Mouse (Mus musculus): ENCODE results near the gene Acsl5. TPM values are rescaled to one million over a fixed set of nuclear protein-coding genes. Genes with fewer than 3 reads are reported as not detected.

Gene Acsl5
- 1 to 10 TPM; 2.9 to 3.8 TPM for total RNA-seq (2021)
- long read RNA-seq, experiment 1, full-length matches to known transcripts = 1 of 2 reads
- long read RNA-seq, experiment 1, partial matches to known transcripts = 1 of 2 reads
- long read RNA-seq, experiment 1, other reads (novel, unspliced or antisense) = 0 of 2 reads
- long read RNA-seq, experiment 2, full-length matches to known transcripts = 1 of 4 reads
- long read RNA-seq, experiment 2, partial matches to known transcripts = 3 of 4 reads
- long read RNA-seq, experiment 2, other reads (novel, unspliced or antisense) = 0 of 4 reads

DNA sequence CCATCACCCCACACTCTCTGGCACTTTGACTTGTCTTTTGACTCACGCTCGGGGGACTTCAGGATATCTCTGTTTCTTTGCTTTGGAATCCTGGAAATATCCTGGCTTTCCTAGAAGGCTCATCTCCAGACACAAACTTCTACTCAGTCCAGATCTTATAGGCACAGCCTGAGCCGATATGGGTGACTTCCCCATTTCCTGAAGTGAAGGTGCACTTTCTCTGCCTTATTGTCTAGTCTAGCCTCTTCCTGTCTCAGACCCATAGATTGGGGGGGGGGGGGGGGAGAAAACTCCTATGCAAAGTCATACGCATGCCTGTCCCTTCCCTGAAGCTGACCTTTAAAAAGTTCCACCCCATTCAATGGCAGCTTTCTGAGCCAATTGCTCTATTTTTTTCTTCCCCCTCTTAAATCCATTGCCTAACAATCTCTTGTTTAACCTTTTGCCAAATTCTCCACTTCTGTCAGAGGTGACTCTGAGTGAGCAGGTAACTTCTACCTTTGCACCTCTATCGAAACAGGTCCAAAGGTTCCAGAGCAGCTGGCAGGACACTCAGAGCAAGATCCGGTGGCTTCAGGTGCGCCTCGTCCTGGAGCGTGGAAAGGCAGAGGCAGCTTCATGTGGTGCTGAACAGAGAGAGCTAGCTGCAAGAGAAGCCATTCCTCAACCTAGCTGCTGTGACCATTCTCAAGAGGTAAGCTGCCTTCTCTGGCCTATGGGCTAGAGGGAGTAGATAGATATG is at the start of gene Acsl5:
TSS of gene Acsl5 (plus strand) at position 556 of the 742 bp plus-strand sequence.
- intact Hi-C loops (cut with DNase I) = no loop called here

DNA sequence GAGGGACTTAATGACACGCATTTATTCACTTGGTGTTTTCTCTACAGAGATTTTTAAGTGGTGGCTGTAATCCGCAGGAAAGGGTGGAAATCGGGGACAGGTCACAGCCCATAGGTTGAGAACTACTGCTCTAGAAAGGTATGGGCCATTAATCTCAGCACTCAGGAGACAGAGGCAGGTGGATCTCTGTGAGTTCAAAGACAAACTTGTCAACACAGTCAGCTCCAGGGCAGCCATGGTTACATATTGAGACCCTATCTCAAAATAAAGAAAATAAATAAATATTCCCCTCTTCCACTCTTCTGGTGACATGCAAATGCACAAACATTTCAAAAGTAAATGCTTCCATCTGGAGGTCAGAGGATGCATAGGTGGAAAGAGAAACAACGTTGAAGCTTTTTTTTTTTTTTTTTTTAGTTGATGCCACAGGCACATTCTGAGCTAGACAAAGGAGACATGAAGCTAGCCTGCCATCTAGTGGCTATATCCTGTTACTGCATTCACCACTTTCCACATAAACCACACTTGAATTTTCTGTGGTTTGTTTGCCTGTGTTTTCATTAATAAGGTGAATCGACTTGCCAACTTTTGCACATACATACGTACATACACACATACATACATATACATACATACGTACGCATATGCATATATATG is 45.1 kb upstream of the Acsl5 start:
- no peak for DNase-seq
- intact Hi-C loops (cut with DNase I) = no loop called here

More for the DNA sequence above, at the start of gene Acsl5:
- DNase-seq = no peak

DNA sequence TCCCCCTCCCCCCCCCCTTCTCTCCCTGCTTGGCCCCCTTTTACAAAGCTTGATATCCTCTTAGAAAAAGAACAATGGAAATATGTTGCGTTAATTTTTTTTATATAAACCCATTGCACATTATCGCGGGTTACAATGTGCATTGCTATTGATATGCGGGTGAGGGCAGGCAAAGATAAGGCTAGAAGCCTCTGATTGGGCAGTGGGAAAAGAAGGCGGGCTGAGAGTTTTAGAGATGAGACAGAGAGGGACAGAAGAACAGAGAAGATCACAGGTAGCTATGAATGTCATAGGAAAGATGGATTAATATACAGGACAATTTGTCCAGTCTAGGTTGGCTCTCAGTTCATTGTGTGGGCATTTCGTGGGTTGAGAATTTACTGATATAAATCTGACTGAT is 44.5 kb upstream of the Acsl5 start:
- intact Hi-C loops (cut with DNase I) = no loop called here

GRCm38 (mm10) chr19:55207746-55208538 is 43.8 kb upstream of the Acsl5 start:
- no peak for DNase-seq
- intact Hi-C loops (cut with DNase I) = no loop called here

More for the DNA sequence above, 44.5 kb upstream of the Acsl5 start:
- no peak for DNase-seq

DNA sequence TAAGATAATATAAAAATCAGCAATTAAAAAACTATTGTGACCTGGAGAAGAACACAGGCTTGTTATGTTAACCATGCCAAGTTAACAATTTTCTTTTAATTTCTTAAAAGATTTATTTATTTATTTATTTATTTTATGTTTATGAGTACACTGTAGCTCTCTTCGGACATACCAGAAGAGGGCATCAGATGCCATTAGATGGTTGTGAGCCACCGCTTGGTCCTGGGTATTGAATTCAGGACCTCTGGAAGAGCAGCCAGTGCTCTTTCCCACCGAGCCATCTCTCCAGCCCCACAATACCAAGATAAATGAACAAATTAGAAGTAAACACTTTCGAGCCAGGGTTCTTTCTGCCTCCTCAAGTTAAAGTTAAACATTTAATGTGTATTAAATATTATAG is 43.1 kb upstream of the Acsl5 start:
- intact Hi-C loops (cut with DNase I) = no loop called here

GRCm38 (mm10) chr19:55209084-55209483 is 42.7 kb upstream of the Acsl5 start:
- intact Hi-C loops (cut with DNase I) = no loop called here
- no peak for DNase-seq

More for the DNA sequence above, 43.1 kb upstream of the Acsl5 start:
- no peak for DNase-seq

GRCm38 (mm10) chr19:55211698-55212097 is 40.0 kb upstream of the Acsl5 start:
- intact Hi-C loops (cut with DNase I) = no loop called here
- DNase-seq = no peak

- intact Hi-C loops (cut with DNase I) = no loop called here
- no peak for DNase-seq
Observed at GRCm38 (mm10) chr19:55213617-55214340, 38.0 kb upstream of the Acsl5 start.

GRCm38 (mm10) chr19:55216876-55217275 is 34.9 kb upstream of the Acsl5 start:
- DNase-seq = no peak
- intact Hi-C loops (cut with DNase I) = no loop called here

GRCm38 (mm10) chr19:55217365-55217764 is 34.4 kb upstream of the Acsl5 start:
- DNase-seq = no peak
- intact Hi-C loops (cut with DNase I) = no loop called here

DNA sequence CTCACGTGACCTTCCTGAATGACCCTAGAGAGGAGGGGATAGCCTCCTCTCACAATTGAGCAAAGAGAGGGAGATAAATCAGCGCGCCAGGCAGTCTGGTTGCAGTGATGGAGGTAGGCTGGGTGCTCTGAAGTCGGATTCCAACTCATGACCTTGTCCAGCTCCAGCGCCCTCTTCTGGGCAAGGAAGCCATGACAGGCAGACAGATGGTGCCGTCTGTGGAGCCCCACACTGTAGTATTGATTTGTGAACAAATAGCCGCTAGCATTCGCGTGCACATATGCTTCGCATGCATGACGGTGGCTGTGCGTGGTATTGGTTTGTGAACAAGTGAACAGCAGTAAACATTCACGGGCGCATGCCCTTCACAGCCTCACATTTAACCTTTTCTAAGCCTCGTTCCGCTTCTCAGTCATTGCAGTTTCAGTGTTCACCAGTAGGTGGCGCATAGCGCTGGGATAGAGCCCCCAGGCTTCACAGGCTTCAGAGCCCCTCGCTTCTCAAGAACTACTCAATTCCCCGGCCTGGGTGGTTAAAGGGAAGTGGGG is 33.5 kb upstream of the Acsl5 start:
- DNase-seq = peak; percentile 67 to 81
- intact Hi-C loops (cut with DNase I) = no loop called here

GRCm38 (mm10) chr19:55218741-55219221 is 33.0 kb upstream of the Acsl5 start:
- intact Hi-C loops (cut with DNase I) = no loop called here
- DNase-seq = no peak

GRCm38 (mm10) chr19:55219359-55219758 is 32.4 kb upstream of the Acsl5 start:
- intact Hi-C loops (cut with DNase I) = no loop called here
- DNase-seq = no peak

DNA sequence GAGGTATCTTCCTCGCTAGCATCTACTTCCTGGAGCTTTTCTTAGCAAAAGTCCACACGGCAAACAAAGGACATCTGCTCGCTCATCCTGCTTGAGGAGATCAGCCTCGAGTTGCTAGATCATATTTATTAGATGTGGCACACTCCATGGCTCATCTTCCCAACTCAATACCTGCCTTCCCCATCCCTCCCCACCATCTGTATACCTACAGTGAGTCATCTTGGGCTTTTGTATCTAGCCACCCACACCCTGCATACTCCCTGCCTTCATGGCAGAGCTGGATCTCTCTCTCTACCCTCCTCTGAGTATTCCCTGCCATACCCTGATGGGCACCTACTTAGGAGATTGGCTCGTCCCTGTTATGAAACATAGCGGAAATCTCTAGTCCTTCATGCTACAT is 30.5 kb upstream of the Acsl5 start:
- intact Hi-C loops (cut with DNase I) = loop anchor here (2.0 kb wide), 1 partner anchor 84 kb away; no protein-coding TSS in a partner anchor
- no peak for DNase-seq

DNA sequence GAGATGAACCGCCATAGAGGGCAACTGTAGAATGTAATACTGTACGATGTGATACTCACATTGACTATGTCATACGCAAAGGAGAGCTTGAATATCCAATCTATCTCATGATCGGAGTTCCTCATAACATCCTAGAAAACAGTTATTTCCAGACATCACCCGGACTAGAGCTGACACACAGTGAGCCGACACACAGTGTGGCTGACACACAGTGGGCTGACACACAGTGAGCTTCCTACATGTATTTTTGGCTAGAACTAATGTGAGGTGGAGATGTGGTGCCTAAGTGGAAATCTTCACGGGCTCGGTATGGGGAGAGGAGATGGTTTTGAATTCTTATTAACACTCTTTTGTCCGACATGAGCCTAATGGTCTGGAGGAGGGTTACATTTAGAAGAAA is 29.5 kb upstream of the Acsl5 start:
- DNase-seq = no peak
- intact Hi-C loops (cut with DNase I) = no loop called here

- DNase-seq = no peak
- intact Hi-C loops (cut with DNase I) = no loop called here
Observed at GRCm38 (mm10) chr19:55226621-55227020, 25.1 kb upstream of the Acsl5 start.

DNA sequence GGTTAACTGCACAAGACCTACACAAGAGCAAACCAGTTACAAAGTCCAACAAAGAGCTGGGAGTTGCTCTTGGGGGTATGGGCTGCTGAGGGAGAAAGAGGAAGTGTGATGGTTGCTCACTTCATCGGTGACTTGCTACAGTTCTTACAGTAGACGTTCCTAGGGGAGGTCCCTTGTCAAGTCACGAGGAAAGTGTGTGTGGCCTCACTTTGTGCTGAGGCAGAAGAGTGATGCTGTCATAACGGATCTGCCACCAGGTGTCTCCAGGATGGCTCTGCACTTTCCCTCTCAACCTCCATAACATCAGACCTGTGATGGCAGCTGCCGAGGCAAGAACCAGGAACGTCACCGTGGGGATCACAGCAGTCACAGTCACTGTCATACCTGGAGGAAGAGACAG is 24.6 kb upstream of the Acsl5 start:
- DNase-seq = no peak
- intact Hi-C loops (cut with DNase I) = no loop called here

- no peak for DNase-seq
- intact Hi-C loops (cut with DNase I) = no loop called here
Observed at GRCm38 (mm10) chr19:55231081-55231480, 20.7 kb upstream of the Acsl5 start.

- intact Hi-C loops (cut with DNase I) = no loop called here
- no peak for DNase-seq
Observed at GRCm38 (mm10) chr19:55232136-55232535, 19.6 kb upstream of the Acsl5 start.

DNA sequence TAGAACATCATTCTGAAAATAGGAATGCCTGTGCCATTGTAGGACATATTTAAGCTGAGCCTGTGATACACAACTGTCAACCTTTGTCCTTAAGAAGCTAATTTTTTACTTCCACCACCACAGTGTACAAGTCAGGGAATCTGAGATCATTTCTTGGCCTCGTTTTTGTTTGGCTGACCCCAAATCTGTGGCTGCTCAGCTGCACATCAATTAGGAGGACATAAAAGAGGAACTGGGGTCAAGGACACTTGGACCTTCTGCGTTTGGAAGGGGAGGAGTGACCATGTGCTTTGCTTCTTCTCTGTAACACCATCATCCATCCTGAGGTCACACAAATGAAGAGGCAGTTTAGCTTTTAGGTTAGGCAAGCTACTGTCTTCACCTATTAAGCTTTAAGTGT is 15.7 kb upstream of the Acsl5 start:
- intact Hi-C loops (cut with DNase I) = no loop called here
- no peak for DNase-seq

All from gastrocnemius, postnatal 36 days (tissue).